Mouse (Mus musculus): ENCODE data around the gene Dnajc14. TPM values are rescaled to one million over a fixed set of nuclear protein-coding genes. Genes with fewer than 3 reads are reported as not detected.

Gene Dnajc14
- 21.1 and 26.6 TPM in 2 replicates for polyA plus RNA-seq (2015; fragmentation: Nextera tagmentation; extraction: Ambion mirVana)

GRCm38 (mm10) chr10:128803771-128804270 lies at the start of gene Dnajc14:
TSS of gene Dnajc14 (plus strand) at chr10:128804062.

GRCm38 (mm10) chr10:128790398-128791124 lies 13.3 kb upstream of the Dnajc14 start, which contains the start of gene Mmp19:
TSS of gene Mmp19 (plus strand) at chr10:128790910.

GRCm38 (mm10) chr10:128804271-128805091 lies 619 bp downstream of the Dnajc14 start, which contains the start of gene Tmem198b:
TSS of gene Tmem198b (minus strand) at chr10:128804370.

GRCm38 (mm10) chr10:128817033-128817432 lies 13.2 kb downstream of the Dnajc14 start, which contains the start of gene Sarnp:
TSS of gene Sarnp (plus strand) at chr10:128817333.

GRCm38 (mm10) chr10:128821358-128822056 lies 17.6 kb downstream of the Dnajc14 start, which contains the start of gene Ormdl2:
TSS of gene Ormdl2 (minus strand) at chr10:128821645.

Other genes starting within 250 kb of the Dnajc14 start
- 154 and 167 TPM in 2 replicates for gene Pa2g4, start 238.1 kb upstream of the Dnajc14 start, polyA plus RNA-seq (2015; fragmentation: Nextera tagmentation; extraction: Ambion mirVana)
- gene Erbb3, start 214.4 kb upstream of the Dnajc14 start, polyA plus RNA-seq (2015; fragmentation: Nextera tagmentation; extraction: Ambion mirVana), result 0.41 and 0.51 TPM in 2 replicates
- 871 and 883 TPM in 2 replicates for gene Rps26, start 177.3 kb upstream of the Dnajc14 start, polyA plus RNA-seq (2015; fragmentation: Nextera tagmentation; extraction: Ambion mirVana)
- gene Ikzf4, start 158.1 kb upstream of the Dnajc14 start, polyA plus RNA-seq (2015; fragmentation: Nextera tagmentation; extraction: Ambion mirVana), result 0.34 and 0.95 TPM in 2 replicates
- 2.7 and 3.1 TPM in 2 replicates for gene Suox, start 130.0 kb upstream of the Dnajc14 start, polyA plus RNA-seq (2015; fragmentation: Nextera tagmentation; extraction: Ambion mirVana)
- 28.3 and 31.8 TPM in 2 replicates for gene Rab5b, start 107.8 kb upstream of the Dnajc14 start, polyA plus RNA-seq (2015; fragmentation: Nextera tagmentation; extraction: Ambion mirVana)
- 0.48 and 0.61 TPM in 2 replicates for gene Pmel, start 99.9 kb upstream of the Dnajc14 start, polyA plus RNA-seq (2015; fragmentation: Nextera tagmentation; extraction: Ambion mirVana)
- 69.6 and 73.1 TPM in 2 replicates for gene Cdk2, start 99.0 kb upstream of the Dnajc14 start, polyA plus RNA-seq (2015; fragmentation: Nextera tagmentation; extraction: Ambion mirVana)
- 3.3 and 5.3 TPM in 2 replicates for gene Dgka, start 59.2 kb upstream of the Dnajc14 start, polyA plus RNA-seq (2015; fragmentation: Nextera tagmentation; extraction: Ambion mirVana)
- gene Pym1, start 56.2 kb upstream of the Dnajc14 start, polyA plus RNA-seq (2015; fragmentation: Nextera tagmentation; extraction: Ambion mirVana), result 23.9 and 26.6 TPM in 2 replicates
- gene Mmp19, start 13.2 kb upstream of the Dnajc14 start, polyA plus RNA-seq (2015; fragmentation: Nextera tagmentation; extraction: Ambion mirVana), result 0.67 and 1.2 TPM in 2 replicates
- 3.9 and 6.1 TPM in 2 replicates for gene Tmem198b, start 308 bp downstream of the Dnajc14 start, polyA plus RNA-seq (2015; fragmentation: Nextera tagmentation; extraction: Ambion mirVana)
- 118 and 139 TPM in 2 replicates for gene Sarnp, start 13.3 kb downstream of the Dnajc14 start, polyA plus RNA-seq (2015; fragmentation: Nextera tagmentation; extraction: Ambion mirVana)
- gene Ormdl2, start 17.6 kb downstream of the Dnajc14 start, polyA plus RNA-seq (2015; fragmentation: Nextera tagmentation; extraction: Ambion mirVana), result 68.8 and 73.7 TPM in 2 replicates
- 0.82 and 1.2 TPM in 2 replicates for gene Gdf11, start 87.7 kb downstream of the Dnajc14 start, polyA plus RNA-seq (2015; fragmentation: Nextera tagmentation; extraction: Ambion mirVana)
- gene Cd63, start 96.9 kb downstream of the Dnajc14 start, polyA plus RNA-seq (2015; fragmentation: Nextera tagmentation; extraction: Ambion mirVana), result 240 and 284 TPM in 2 replicates
- 4.8 and 5.9 TPM in 2 replicates for gene Rdh5, start 118.8 kb downstream of the Dnajc14 start, polyA plus RNA-seq (2015; fragmentation: Nextera tagmentation; extraction: Ambion mirVana)
- 116 and 145 TPM in 2 replicates for gene Bloc1s1, start 120.0 kb downstream of the Dnajc14 start, polyA plus RNA-seq (2015; fragmentation: Nextera tagmentation; extraction: Ambion mirVana)
- gene Itga7, start 129.8 kb downstream of the Dnajc14 start, polyA plus RNA-seq (2015; fragmentation: Nextera tagmentation; extraction: Ambion mirVana), result 2.5 and 3.2 TPM in 2 replicates
- 0.10 TPM in 1 of 2 replicates, not detected in the other for gene Mettl7b, start 156.9 kb downstream of the Dnajc14 start, polyA plus RNA-seq (2015; fragmentation: Nextera tagmentation; extraction: Ambion mirVana)
- not detected in 2 replicates for gene Olfr9, start 185.4 kb downstream of the Dnajc14 start, polyA plus RNA-seq (2015; fragmentation: Nextera tagmentation; extraction: Ambion mirVana)
- gene Olfr763, start 206.7 kb downstream of the Dnajc14 start, polyA plus RNA-seq (2015; fragmentation: Nextera tagmentation; extraction: Ambion mirVana), result not detected in 2 replicates
- gene Olfr764-ps1, start 235.8 kb downstream of the Dnajc14 start, polyA plus RNA-seq (2015; fragmentation: Nextera tagmentation; extraction: Ambion mirVana), result not detected in 2 replicates
- not detected in 2 replicates for gene Olfr765, start 245.9 kb downstream of the Dnajc14 start, polyA plus RNA-seq (2015; fragmentation: Nextera tagmentation; extraction: Ambion mirVana)